Mouse (Mus musculus): ENCODE results near the gene Hcrt. TPM values are rescaled to one million over a fixed set of nuclear protein-coding genes. Genes with fewer than 3 reads are reported as not detected.

The Hcrt gene
- polyA plus RNA-seq, 1 experiment: not detected

DNA sequence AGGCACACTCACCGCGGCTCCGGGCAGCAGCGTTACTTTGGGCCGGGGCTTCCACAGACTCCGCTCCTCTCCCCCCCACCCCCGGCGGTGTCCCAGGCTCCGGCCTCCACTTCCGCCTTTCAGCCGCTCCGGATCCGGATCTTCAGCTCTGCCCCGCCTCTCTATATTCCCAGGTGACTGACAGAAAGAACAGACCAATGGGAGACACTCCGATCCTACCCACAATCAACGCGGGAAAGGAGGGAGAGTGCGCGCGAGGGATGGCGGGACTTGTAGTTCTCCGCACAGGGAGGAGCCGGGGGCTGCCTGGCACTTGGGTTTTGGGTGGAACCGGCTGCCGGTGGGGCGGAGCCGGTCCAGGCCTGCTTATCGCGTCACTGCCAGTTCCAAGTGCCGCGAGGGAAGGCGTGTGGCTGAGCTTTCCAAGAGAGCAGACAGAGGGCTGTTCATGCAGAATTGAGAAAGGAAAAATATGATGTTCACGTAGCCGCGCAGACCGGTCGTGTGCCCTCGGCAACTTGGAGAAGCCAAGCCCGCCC lies 24.6 kb downstream of the Hcrt start, which contains the start of gene Rab5c:
Gene Rab5c (minus strand): TSS at position 150 of the 539 bp plus-strand sequence.
- Histone ChIP-seq H3K4me3 (replicated peaks; ENCODE audit: control insufficient read depth, low read depth, low read length) (peak within 1 kb of the TSS; percentile 84), H3K4me1 (ENCODE audit: control insufficient read depth, insufficient read depth, low read length) (peaks cover 3% of the 10 kb centered on the region; the same call in 1 of the 2 replicates), H3K27ac (ENCODE audit: control insufficient read depth, insufficient read depth, low read depth, low read length, poor library complexity) (peak within 1 kb of the TSS; percentile 88)
- WGBS: under 1% methylated on average over 39 of the region's 39 CpGs
- TF ChIP-seq CTCF (IDR thresholded peaks at IDR 0.05; ENCODE audit: control insufficient read depth, insufficient read depth, low read length) (no peak), POLR2A (IDR thresholded peaks at IDR 0.05; ENCODE audit: borderline replicate concordance, control insufficient read depth, low read depth, low read length) (peak; percentile 58; the same call in 1 of the 2 replicates)

DNA sequence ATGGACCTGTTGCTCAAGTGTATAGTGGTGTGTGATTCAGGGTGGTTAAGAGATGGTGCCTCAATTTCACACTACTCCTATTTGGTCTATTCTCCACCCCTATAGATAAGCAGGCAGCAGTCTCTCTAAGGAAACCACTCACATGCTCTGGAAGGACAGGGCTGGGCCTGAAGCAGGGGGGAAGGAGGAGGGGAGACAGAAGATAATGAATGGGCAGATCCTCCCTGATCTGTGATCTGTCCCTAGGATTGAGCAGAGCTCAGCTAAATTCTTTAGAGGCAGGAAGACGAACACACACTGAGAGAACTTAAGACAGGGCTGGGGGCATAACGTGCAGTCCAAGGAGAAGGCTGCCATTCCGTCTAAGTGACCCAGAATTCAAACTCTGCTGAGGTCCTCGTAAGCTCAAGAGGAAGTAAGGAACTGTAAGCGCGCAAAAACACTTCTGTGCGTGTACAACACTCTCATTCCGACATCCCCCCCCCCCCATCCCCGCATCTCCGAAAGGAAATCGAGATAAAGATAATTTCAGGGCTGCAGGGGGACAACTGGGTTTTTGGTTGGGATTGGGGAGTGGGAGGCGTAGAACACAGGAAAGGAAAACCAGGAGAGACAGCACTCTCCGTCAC lies 25.5 kb downstream of the Hcrt start:
- H3K4me3 ChIP-seq (replicated peaks; ENCODE audit: control insufficient read depth, low read depth, low read length): peak overlapping the region; percentile 84
- H3K4me1 ChIP-seq (ENCODE audit: control insufficient read depth, insufficient read depth, low read length): peaks cover 3% of the 10 kb centered on the region; the same call in 1 of the 2 replicates
- WGBS: under 1% methylated on average over 13 of the region's 13 CpGs
- TF ChIP-seq POLR2A (IDR thresholded peaks at IDR 0.05; ENCODE audit: borderline replicate concordance, control insufficient read depth, low read depth, low read length) (no peak), CTCF (IDR thresholded peaks at IDR 0.05; ENCODE audit: control insufficient read depth, insufficient read depth, low read length) (no peak)
- H3K27ac ChIP-seq (ENCODE audit: control insufficient read depth, insufficient read depth, low read depth, low read length, poor library complexity): peak overlapping the region; percentile 88

DNA sequence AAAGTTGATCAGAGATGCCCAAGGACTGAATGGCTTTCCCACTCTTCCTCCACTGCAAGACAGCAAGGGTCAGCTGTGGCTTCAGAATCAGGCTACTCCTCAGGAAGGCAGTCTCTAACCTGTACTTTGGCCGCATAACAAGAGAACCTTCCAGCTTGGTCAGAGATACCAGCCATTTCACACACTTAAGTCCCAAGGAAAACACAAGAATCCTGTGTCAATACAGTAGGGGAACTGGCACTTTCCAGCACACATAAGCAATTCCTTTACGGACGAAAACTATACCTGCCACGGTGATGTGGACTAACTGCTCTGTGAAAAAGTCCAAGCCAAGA lies 26.0 kb downstream of the Hcrt start:
- TF ChIP-seq CTCF (IDR thresholded peaks at IDR 0.05; ENCODE audit: control insufficient read depth, insufficient read depth, low read length) (no peak), POLR2A (IDR thresholded peaks at IDR 0.05; ENCODE audit: borderline replicate concordance, control insufficient read depth, low read depth, low read length) (no peak)
- Histone ChIP-seq H3K4me3 (replicated peaks; ENCODE audit: control insufficient read depth, low read depth, low read length) (peak overlapping the region; percentile 84), H3K4me1 (ENCODE audit: control insufficient read depth, insufficient read depth, low read length) (peaks cover 3% of the 10 kb centered on the region; the same call in 1 of the 2 replicates), H3K27ac (ENCODE audit: control insufficient read depth, insufficient read depth, low read depth, low read length, poor library complexity) (no peak overlapping the region; the same call in 1 of the 2 replicates)
- 33% methylated on average over 4 of the region's 4 CpGs for WGBS

- peak overlapping the region; percentile 62 for H3K27ac ChIP-seq (ENCODE audit: control insufficient read depth, insufficient read depth, low read depth, low read length, poor library complexity)
- peaks cover 5% of the 10 kb centered on the region; the same call in 1 of the 2 replicates for H3K4me1 ChIP-seq (ENCODE audit: control insufficient read depth, insufficient read depth, low read length)
- 5% methylated on average over 14 of the region's 14 CpGs for WGBS
- H3K4me3 ChIP-seq (replicated peaks; ENCODE audit: control insufficient read depth, low read depth, low read length): peak overlapping the region; percentile 84
- TF ChIP-seq CTCF (IDR thresholded peaks at IDR 0.05; ENCODE audit: control insufficient read depth, insufficient read depth, low read length) (no peak), POLR2A (IDR thresholded peaks at IDR 0.05; ENCODE audit: borderline replicate concordance, control insufficient read depth, low read depth, low read length) (no peak)
Measured at GRCm38 (mm10) chr11:100735954-100736745, 26.6 kb downstream of the Hcrt start.

DNA sequence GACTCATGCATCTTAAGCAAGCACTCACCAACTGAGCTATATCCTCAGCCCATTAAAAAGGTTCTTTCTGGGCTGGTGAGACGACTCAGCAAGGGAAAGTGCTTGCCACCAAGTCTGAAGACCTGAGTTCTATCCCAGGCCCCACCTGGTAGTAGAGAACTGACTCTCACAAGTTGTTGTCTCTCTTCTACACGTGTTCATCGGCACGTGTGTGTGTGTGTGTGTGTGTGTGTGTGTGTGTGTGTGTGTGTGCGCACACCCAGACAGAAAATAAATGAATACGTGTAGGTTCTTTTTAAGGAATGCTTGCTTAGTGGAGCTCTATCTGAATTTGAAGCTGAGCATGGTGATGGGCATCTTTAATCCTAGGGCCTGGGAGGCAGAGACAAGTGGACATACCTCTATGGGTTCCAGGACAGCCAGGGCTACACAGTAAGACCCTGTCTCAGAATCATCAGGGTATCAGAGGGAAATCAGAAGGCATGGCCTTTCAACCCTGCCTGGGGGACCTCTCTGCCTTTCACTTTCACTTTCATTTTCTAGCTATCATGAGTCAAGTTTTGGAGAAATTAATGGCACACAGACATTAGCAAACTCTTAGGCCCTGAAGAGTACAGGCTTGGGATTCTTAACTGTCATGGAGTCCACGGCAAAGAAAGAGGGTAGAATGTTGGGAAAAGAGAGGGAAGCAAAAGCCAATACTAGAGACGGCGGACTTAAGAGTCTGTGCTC lies 27.4 kb downstream of the Hcrt start:
- peak overlapping the region; percentile 64 for H3K4me3 ChIP-seq (replicated peaks; ENCODE audit: control insufficient read depth, low read depth, low read length)
- TF ChIP-seq CTCF (IDR thresholded peaks at IDR 0.05; ENCODE audit: control insufficient read depth, insufficient read depth, low read length) (no peak), POLR2A (IDR thresholded peaks at IDR 0.05; ENCODE audit: borderline replicate concordance, control insufficient read depth, low read depth, low read length) (no peak)
- peaks cover 10% of the 10 kb centered on the region for H3K4me1 ChIP-seq (ENCODE audit: control insufficient read depth, insufficient read depth, low read length)
- WGBS: 49% methylated on average over 9 of the region's 9 CpGs
- H3K27ac ChIP-seq (ENCODE audit: control insufficient read depth, insufficient read depth, low read depth, low read length, poor library complexity): peak overlapping the region; percentile 62

DNA sequence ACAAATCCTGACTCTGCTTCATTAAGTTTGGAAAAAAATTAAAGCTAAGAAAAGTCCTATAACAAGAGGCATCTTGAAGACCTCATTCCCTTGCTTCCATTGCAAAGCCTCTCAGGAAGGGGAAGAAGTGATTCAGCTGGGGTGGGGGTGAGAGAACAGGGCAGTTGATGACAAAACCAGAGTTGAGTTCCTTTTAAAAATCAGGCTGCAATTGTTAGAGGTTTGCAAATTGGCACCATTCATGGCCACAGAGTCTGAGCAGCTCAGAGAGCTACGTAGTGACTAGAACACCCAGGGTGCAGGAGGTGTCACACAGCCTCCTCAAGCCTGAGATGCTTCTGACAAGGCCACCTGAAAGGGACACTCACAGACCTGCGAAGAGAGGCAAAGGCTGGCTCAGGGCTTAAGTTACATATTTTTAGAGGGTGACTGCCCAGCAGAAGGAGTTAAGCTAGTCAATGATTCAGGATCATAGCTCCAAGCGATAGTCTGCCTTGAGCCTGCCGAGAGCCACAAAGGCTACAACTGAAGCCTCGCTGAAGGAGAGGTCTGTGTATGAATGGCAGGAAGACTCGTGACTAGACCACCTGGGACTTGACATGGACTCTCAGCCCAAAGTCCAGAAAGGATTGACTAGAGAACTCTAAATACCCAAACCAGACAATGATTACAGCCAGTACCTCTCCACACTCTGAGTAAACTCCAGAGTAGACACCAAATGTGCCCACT lies 32.1 kb downstream of the Hcrt start:
- no peak for TF ChIP-seq POLR2A (IDR thresholded peaks at IDR 0.05; ENCODE audit: borderline replicate concordance, control insufficient read depth, low read depth, low read length)
- TF ChIP-seq CTCF (IDR thresholded peaks at IDR 0.05; ENCODE audit: control insufficient read depth, insufficient read depth, low read length): no peak
- H3K4me3 ChIP-seq (replicated peaks; ENCODE audit: control insufficient read depth, low read depth, low read length): no peak overlapping the region
- WGBS: 77% methylated on average over 6 of the region's 6 CpGs
- H3K4me1 ChIP-seq (ENCODE audit: control insufficient read depth, insufficient read depth, low read length): peaks cover 9% of the 10 kb centered on the region
- H3K27ac ChIP-seq (ENCODE audit: control insufficient read depth, insufficient read depth, low read depth, low read length, poor library complexity): peak overlapping the region; percentile 24; the same call in 1 of the 2 replicates

DNA sequence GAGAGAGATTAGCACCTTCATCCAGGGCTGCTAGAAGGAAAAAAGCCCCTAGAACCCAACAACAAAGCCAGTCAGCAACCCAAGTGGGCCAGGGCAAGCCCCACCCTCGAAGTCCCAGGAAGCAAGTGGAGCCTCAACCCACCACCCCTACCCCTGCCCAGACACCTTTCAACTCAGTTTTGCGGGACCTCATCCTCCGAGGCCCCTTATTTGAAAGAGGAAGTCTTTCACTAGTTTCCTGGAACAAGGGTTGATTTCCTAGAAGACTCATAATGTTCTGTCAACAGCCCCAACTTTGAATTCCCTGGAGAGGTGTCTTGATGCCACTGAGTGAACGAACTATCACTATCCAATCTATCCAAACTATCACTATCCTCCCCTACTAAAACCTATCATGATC lies 32.8 kb downstream of the Hcrt start:
- WGBS: 22% methylated on average over 4 of the region's 4 CpGs
- no peak overlapping the region for H3K4me3 ChIP-seq (replicated peaks; ENCODE audit: control insufficient read depth, low read depth, low read length)
- no peak overlapping the region for H3K27ac ChIP-seq (ENCODE audit: control insufficient read depth, insufficient read depth, low read depth, low read length, poor library complexity)
- peaks cover 9% of the 10 kb centered on the region for H3K4me1 ChIP-seq (ENCODE audit: control insufficient read depth, insufficient read depth, low read length)
- TF ChIP-seq CTCF (IDR thresholded peaks at IDR 0.05; ENCODE audit: control insufficient read depth, insufficient read depth, low read length) (no peak), POLR2A (IDR thresholded peaks at IDR 0.05; ENCODE audit: borderline replicate concordance, control insufficient read depth, low read depth, low read length) (no peak)

Measured in bone marrow, adult 2 months (tissue).